Mouse (Mus musculus): ENCODE measurements around the gene Gpt2.

- TF ChIP-seq CTCF (IDR thresholded peaks at IDR 0.05) (no peak), EP300 (IDR thresholded peaks at IDR 0.05) (no peak)
Observed at GRCm38 (mm10) chr8:85517336-85517735, 25.0 kb downstream of the Gpt2 start.

Measured in lung, postnatal 0 days (tissue).